Mouse (Mus musculus) left cerebral cortex, adult 18-20 months (tissue): ENCODE measurements around the gene Slit2. TPM values are rescaled to one million over a fixed set of nuclear protein-coding genes. Genes with fewer than 3 reads are reported as not detected.

ENCODE experiments used
- DNase-seq, 2 experiments: peaks; one replicate each; pipeline ENCODE4 v3.0.0; 2021 to 2022; ENCODE audit warnings: low spot score in 2 of 2, mixed read lengths in 1 of 2
- microRNA-seq, 2 experiments: library from miRNA; unstranded; fragments of <30 nt; microRNA quantifications; one replicate each; pipeline ENCODE4 v1.2.0; 2021
- total RNA-seq, 2 experiments: library from RNA; stranded (reverse); gene quantifications; 2 replicates each; pipeline ENCODE4 v1.2.3; 2021

Slit2 gene
- total RNA-seq, 2 experiments from 2014 or later, result 23.5 to 24.3 TPM

DNA sequence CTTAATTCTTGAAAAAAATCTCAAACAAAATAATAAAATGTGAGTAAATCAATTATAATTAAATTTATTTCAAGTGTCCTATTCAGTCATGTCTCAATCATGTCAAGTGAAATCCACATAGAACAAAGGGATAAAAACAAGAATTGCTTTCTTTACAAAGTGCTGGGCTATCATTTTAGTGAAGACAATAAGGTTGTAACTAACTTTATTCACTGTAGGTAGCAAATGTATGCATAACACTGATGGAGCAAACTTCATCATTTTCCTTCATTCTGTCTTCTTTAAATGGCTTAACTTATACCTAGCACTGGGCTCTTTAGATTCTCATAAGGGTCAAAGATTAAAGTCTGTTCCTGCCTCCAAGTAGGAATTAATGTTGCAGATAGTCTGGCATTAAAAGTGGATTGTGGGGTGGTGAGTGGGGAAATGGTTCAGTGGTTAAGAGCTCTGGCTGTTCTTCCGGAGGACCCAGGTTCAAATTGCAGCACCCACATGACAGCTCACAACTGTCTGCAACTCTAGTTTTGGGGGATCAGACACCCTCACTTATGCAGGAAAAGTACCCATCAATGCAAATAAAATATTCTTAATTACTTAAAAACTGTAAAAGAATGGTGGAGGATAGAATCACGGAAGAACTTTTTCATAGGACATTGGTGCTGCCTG, 363.2 kb downstream of the Slit2 start:
- DNase-seq, result no peak

DNA sequence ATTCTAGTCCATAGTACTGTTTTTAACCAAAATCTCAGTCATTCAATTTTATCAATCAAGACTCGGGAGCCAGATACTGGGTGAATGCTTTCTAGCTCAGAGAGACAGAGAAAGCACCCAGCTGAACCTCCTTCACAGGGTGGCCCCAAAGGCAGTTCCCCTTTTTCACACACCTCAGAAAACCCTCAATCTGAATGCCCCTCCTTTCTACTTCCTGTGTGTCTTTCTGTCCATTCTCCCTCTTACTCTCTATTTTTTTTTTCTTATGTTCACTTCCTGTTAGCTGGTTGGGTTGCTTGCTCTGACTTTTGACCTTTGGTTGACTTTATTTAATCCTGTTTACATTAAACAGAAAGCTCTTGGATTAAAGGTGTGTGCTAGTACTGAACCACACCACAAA, 366.4 kb downstream of the Slit2 start:
- no peak for DNase-seq

Small RNA genes lying within 50 kb of the gene (microRNA-seq; reads per million reads assigned to microRNA genes)
- 27.8 to 45.9 reads per million in 2 experiments for gene Mir218-1
